Mouse (Mus musculus): Measurements from ENCODE around the gene Nrsn1. TPM values are rescaled to one million over a fixed set of nuclear protein-coding genes. Genes with fewer than 3 reads are reported as not detected.

Gene Nrsn1
- polyA plus RNA-seq (2017; shearing (Covaris generic)) = not detected

DNA sequence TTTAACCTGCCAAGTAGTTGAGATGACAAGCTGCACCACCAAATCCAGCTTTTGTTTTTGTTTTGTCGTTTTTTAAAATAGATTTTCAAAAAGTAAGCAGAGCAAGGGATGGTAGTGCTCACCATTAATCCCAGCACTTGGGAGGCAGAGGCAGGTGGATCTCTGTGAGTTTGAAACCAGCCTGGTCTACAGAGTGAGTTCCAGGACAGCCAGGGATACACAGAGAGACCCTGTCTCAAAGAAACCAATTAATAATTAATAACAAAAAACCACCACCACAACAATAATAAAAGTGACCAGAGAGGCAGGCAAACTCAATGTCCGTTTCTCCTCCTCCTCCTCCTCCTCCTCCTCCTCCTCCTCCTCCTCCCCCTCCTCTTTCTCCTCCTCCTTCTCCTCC is at the start of gene Nrsn1:
Gene Nrsn1, minus strand, starts transcription at position 101 of the 400 bp plus-strand sequence.

Other genes starting within 250 kb of the Nrsn1 start
- not detected for gene Dcdc2a, start 214.5 kb downstream of the Nrsn1 start, polyA plus RNA-seq (2017; shearing (Covaris generic))